In the genomic region with DNA sequence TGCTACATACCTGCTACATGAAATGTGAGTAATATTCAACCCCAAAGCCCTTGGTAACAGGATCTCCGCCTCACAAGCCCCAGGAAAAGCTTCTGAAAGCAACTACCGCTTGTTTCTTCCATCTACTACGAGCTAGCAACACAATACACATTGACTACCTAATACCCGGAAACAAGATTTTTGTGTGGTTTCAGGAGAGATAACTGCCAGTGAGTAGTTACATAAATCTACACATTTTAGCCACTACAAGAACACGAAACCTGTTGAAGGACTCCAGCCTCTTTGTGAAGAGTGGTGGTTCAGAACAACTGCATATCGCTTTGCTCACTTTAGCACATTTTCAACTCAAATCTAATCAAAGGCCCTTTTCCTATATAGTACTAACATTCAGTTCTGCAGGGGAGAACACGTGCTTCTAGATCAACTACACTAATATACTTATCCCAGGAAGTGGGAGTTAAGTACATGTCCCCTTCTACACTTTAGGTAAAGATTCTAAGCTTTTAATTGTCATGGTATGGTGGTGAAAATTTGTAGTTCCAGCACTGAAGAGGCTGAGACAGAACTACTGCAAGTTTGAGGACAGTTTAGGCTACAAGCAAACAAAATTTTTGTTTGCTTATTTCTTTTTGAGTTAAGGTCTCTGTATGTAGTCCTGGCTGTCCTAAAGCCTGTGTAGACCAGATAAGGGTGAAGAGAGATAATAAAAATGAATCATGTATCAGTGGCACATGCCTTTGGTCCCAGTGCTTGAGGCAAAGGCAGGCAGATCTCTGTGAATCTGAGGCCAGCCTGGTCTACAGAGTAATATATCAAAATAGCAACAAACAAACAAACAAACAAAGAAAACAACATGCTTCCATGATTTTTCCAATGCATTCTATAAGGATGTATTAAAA, we compare ENCODE assay signal across 18 mouse cellular contexts. TPM values are rescaled to one million over a fixed set of nuclear protein-coding genes. Genes with fewer than 3 reads are reported as not detected.
DNase-seq lines count a peak whose midpoint lies in the region; ATAC-seq and TF ChIP-seq lines count a peak whose summit lies in the region.
"Had no signal": no experiment of that assay in that cellular context is flagged by ENCODE, and none has a peak within 500 bp of the region (broad histone marks: within the 10 kb centered on the region; RNA-seq: fewer than 3 reads in every experiment).

No protein-coding gene starts in this region.

- no peaks in the 10 kb centered on the region for H3K9me3 ChIP-seq in heart, embryonic 15.5 days (replicated peaks)
- H3K9me3 ChIP-seq in liver, embryonic 15.5 days (replicated peaks): no peaks in the 10 kb centered on the region
- H3K9me3 ChIP-seq: embryonic facial prominence, embryonic 12.5 days; neural tube, embryonic 12.5 days had no signal

- ATAC-seq in heart, embryonic 15.5 days (replicated peaks; ENCODE audit: insufficient number of reproducible peaks, insufficient read depth, low FRiP score, low read depth): no peak
- ATAC-seq in liver, embryonic 15.5 days (ENCODE audit: insufficient read depth): peak; percentile 47
- no peak for ATAC-seq in cerebellum, adult (ENCODE audit: insufficient number of reproducible peaks, low FRiP score, low TSS enrichment)
- ATAC-seq: hindbrain, postnatal 0 days had no signal

- TF ChIP-seq POLR2A in bone marrow, adult 2 months (IDR thresholded peaks at IDR 0.05; ENCODE audit: borderline replicate concordance, control insufficient read depth, low read depth, low read length): no peak

- no peak for TF ChIP-seq CTCF in bone marrow, adult 2 months (IDR thresholded peaks at IDR 0.05; ENCODE audit: control insufficient read depth, insufficient read depth, low read length)

- no peak overlapping the region for H3K4me2 ChIP-seq in heart, embryonic 15.5 days
- peak overlapping the region; percentile 21; the same call in 1 of the 2 replicates for H3K4me2 ChIP-seq in liver, embryonic 15.5 days
- H3K4me2 ChIP-seq: embryonic facial prominence, embryonic 12.5 days; neural tube, embryonic 12.5 days had no signal

- peaks cover 29% of the 10 kb centered on the region for H3K4me1 ChIP-seq in heart, embryonic 15.5 days (replicated peaks)
- H3K4me1 ChIP-seq in bone marrow, adult 2 months (ENCODE audit: control insufficient read depth, insufficient read depth, low read length): peaks cover 6% of the 10 kb centered on the region; the same call in 1 of the 2 replicates
- H3K4me1 ChIP-seq in liver, embryonic 15.5 days (replicated peaks): peaks cover 69% of the 10 kb centered on the region
- H3K4me1 ChIP-seq: embryonic facial prominence, embryonic 12.5 days; neural tube, embryonic 12.5 days had no signal

- 81% methylated on average over 7 of the region's 7 CpGs for WGBS in heart, embryonic 15.5 days
- 15% methylated on average over 7 of the region's 7 CpGs for WGBS in bone marrow, adult 2 months
- WGBS in liver, embryonic 15.5 days (ENCODE audit: insufficient replicate concordance): 23% methylated on average over 7 of the region's 7 CpGs

- no peak overlapping the region for H3K4me3 ChIP-seq in heart, embryonic 15.5 days
- no peak overlapping the region for H3K4me3 ChIP-seq in bone marrow, adult 2 months (replicated peaks; ENCODE audit: control insufficient read depth, low read depth, low read length)
- H3K4me3 ChIP-seq in liver, embryonic 15.5 days (replicated peaks): no peak overlapping the region
- H3K4me3 ChIP-seq: embryonic facial prominence, embryonic 12.5 days; neural tube, embryonic 12.5 days had no signal

- no peaks in the 10 kb centered on the region for H3K27me3 ChIP-seq in heart, embryonic 15.5 days
- H3K27me3 ChIP-seq in liver, embryonic 15.5 days: no peaks in the 10 kb centered on the region
- H3K27me3 ChIP-seq: embryonic facial prominence, embryonic 12.5 days; neural tube, embryonic 12.5 days had no signal

- no peak for DNase-seq in heart, postnatal 14 days
- peak; percentile 82 for DNase-seq in 416B (ENCODE audit: low read depth)
- no peak for DNase-seq in layer of hippocampus, adult 11-12 months (ENCODE audit: low spot score)
- DNase-seq in embryo, embryonic 10.5 days (ENCODE audit: low spot score): no peak
- DNase-seq: adrenal gland, postnatal 14 days; cerebellum, postnatal 25 days; kidney, postnatal 4 days; left cerebral cortex, postnatal 4 days; lung, adult 2 months; thymus, postnatal 25 days had no signal

- no peak overlapping the region for H3K9ac ChIP-seq in heart, embryonic 15.5 days
- H3K9ac ChIP-seq in liver, embryonic 15.5 days: no peak overlapping the region
- H3K9ac ChIP-seq: embryonic facial prominence, embryonic 12.5 days; neural tube, embryonic 12.5 days had no signal

- intact Hi-C loops in heart, postnatal 14 days (cut with DNase I): no loop called here

- H3K27ac ChIP-seq in heart, embryonic 15.5 days: 0 out of 2 replicates have a peak overlapping the region, but pooled peaks have one; percentile 17
- 0 out of 2 replicates have a peak overlapping the region, but pooled peaks have one; percentile 39 for H3K27ac ChIP-seq in bone marrow, adult 2 months (ENCODE audit: control insufficient read depth, insufficient read depth, low read depth, low read length, poor library complexity)
- H3K27ac ChIP-seq in liver, embryonic 15.5 days (replicated peaks): peak overlapping the region; percentile 58
- H3K27ac ChIP-seq: embryonic facial prominence, embryonic 12.5 days; hindbrain, postnatal 0 days; macrophage; neural tube, embryonic 12.5 days had no signal

- 0 out of 2 replicates have a peak, but pooled peaks cover 4% of the 10 kb centered on the region for H3K36me3 ChIP-seq in heart, embryonic 15.5 days
- no peaks in the 10 kb centered on the region for H3K36me3 ChIP-seq in liver, embryonic 15.5 days (replicated peaks)
- H3K36me3 ChIP-seq: embryonic facial prominence, embryonic 12.5 days; neural tube, embryonic 12.5 days had no signal

RNA-seq across cellular contexts. Expression of a gene that starts 9.3 kb away (rescaled TPM):
- polyA plus RNA-seq in heart, embryonic 15.5 days (2015; fragmentation: Nextera tagmentation; extraction: Ambion mirVana): 15.3 and 16.0 TPM in 2 replicates
- 10 to 100 TPM; 38.5 to 42.9 TPM for total RNA-seq in heart, postnatal 14 days (2021)
- 21.1 and 26.4 TPM in 2 replicates for polyA plus RNA-seq in bone marrow, adult 2 months (2011; ENCODE audit: insufficient read depth, insufficient read length, low replicate concordance, missing spikeins)
- 10.7 and 10.9 TPM in 2 replicates for polyA plus RNA-seq in liver, embryonic 15.5 days (2015; fragmentation: Nextera tagmentation; extraction: Ambion mirVana)
